Mouse (Mus musculus) spleen, adult 2 months (tissue): ENCODE data around the gene Gaa.

Experiments
- CTCF ChIP-seq: fragments of 200-500 bp; IDR thresholded peaks from 2 replicates; pipeline ENCODE4 v1.5.1; 2011; ENCODE audit warnings: mild to moderate bottlenecking, inconsistent platforms; ENCODE audit not compliant: insufficient read depth, insufficient read length, insufficient replicate concordance; ENCODE audit errors: extremely low read depth
- POLR2A ChIP-seq: fragments of 200-500 bp; IDR thresholded peaks from 2 replicates; pipeline ENCODE4 v1.6.1; 2011; ENCODE audit warnings: low read depth, low read length, inconsistent platforms

GRCm38 (mm10) chr11:119258572-119259322 lies 8.9 kb upstream of the Gaa start:
- TF ChIP-seq CTCF (no peak), POLR2A (no peak)
